Mouse (Mus musculus): ENCODE results near the gene Chia1. TPM values are rescaled to one million over a fixed set of nuclear protein-coding genes. Genes with fewer than 3 reads are reported as not detected.
"Not testable (repeated sequence)": the region's sequence is repeated elsewhere in the genome, so short reads cannot be mapped to it uniquely, and the experiment has no call there.

Gene Chia1
- polyA plus RNA-seq (2012), result not detected in 2 replicates

DNA sequence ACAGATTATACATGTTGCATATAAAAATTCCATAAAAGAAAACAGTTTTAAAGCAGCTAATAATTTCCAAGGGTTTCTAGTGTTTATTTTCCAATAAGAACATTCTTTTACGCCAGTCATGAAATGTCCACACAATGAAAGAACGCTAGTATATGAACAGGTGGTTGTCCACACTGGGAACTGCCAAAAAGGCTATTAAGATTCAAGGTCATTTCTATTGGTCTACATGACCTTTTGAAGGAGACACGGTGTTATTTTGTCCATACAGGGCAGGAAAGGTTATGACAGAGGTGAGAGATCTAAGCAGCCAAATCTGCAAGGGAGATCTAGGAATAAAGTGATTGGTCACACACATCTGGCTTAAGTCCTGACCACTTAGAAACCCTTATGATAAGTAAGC is at the start of gene Chia1:
Gene Chia1 (plus strand): TSS at position 301 of the 400 bp plus-strand sequence.
- Histone ChIP-seq H3K27me3 (ENCODE audit: control insufficient read depth) (no peaks in the 10 kb centered on the region), H3K9me3 (ENCODE audit: control insufficient read depth, low read length) (peaks cover 8% of the 10 kb centered on the region), H3K4me3 (replicated peaks) (no peak within 1 kb of the TSS), H3K36me3 (ENCODE audit: control insufficient read depth) (no peaks in the 10 kb centered on the region), H3K4me1 (ENCODE audit: control insufficient read depth) (no peaks in the 10 kb centered on the region)
- TF ChIP-seq GATA1 (IDR thresholded peaks at IDR 0.05; ENCODE audit: low read length) (no peak), TAL1 (IDR thresholded peaks at IDR 0.05; ENCODE audit: low read length) (no peak)

DNA sequence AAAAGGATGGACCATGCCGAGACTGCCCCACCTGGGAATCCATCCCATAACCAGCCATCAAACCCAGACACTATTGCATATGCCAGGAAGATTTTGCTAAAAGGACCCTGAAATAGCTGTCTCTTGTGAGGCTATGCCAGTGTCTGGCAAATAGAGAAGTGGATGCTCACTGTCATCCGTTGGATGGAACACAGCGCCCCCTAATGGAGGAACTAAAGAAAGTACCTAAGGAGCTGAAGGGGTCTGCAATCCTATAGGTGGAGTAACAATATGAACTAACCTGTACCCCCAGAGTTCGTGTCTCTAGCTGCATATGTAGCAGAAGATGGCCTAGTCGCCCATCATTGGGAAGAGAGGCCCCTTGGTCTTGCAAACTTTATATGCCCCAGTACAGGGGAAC is 45.3 kb upstream of the Chia1 start:
- H3K4me3 ChIP-seq (replicated peaks); H3K4me1 ChIP-seq (ENCODE audit: control insufficient read depth); H3K27me3 ChIP-seq (ENCODE audit: control insufficient read depth); H3K36me3 ChIP-seq (ENCODE audit: control insufficient read depth); H3K9me3 ChIP-seq (ENCODE audit: control insufficient read depth, low read length): not testable (repeated sequence)

DNA sequence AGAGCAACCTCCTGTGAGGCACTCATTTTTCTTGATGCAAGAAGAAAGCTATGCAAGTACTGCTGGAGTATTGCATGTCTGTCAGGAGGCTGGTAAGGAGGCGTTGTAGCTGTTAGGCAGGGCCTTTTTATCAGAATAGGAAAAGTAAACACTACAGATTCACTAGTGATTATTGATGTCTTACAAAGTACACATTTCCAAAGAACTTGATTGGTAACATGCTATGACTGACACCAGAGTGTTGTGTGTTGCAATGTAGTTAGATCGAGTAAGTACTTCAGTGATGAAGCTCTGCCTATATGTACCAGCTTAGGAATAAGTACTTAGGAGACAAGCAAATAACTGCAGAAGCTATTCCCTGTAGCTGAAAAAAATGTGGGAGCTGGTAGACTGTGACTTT is 42.0 kb upstream of the Chia1 start:
- Histone ChIP-seq H3K9me3 (ENCODE audit: control insufficient read depth, low read length) (no peaks in the 10 kb centered on the region), H3K36me3 (ENCODE audit: control insufficient read depth) (no peaks in the 10 kb centered on the region), H3K27me3 (ENCODE audit: control insufficient read depth) (no peaks in the 10 kb centered on the region), H3K4me3 (replicated peaks) (no peak overlapping the region), H3K4me1 (ENCODE audit: control insufficient read depth) (no peaks in the 10 kb centered on the region)
- TF ChIP-seq GATA1 (IDR thresholded peaks at IDR 0.05; ENCODE audit: low read length), result no peak
- TF ChIP-seq TAL1 (IDR thresholded peaks at IDR 0.05; ENCODE audit: low read length), result no peak

DNA sequence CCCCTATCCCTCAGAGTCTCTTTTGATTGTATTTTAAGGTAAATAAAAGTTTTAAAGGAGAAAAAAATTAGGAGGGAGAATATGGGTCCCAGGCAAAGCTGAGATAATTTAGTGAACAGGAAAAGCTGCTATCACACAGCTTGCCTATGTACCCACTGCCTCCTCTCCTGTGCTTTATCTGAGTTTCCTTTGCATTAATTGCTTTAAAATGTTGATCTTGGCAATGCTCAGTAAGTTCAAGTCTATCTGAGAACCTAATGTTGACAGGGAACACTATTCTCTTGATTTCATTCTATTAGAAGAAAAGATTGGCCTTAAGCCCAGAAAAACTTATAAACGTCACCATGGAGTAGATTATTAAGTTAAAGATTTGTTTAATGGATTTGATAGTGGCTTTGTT is 38.2 kb upstream of the Chia1 start:
- Histone ChIP-seq H3K27me3 (ENCODE audit: control insufficient read depth) (no peaks in the 10 kb centered on the region), H3K4me1 (ENCODE audit: control insufficient read depth) (no peaks in the 10 kb centered on the region)
- TF ChIP-seq GATA1 (IDR thresholded peaks at IDR 0.05; ENCODE audit: low read length) (no peak), TAL1 (IDR thresholded peaks at IDR 0.05; ENCODE audit: low read length) (no peak)

DNA sequence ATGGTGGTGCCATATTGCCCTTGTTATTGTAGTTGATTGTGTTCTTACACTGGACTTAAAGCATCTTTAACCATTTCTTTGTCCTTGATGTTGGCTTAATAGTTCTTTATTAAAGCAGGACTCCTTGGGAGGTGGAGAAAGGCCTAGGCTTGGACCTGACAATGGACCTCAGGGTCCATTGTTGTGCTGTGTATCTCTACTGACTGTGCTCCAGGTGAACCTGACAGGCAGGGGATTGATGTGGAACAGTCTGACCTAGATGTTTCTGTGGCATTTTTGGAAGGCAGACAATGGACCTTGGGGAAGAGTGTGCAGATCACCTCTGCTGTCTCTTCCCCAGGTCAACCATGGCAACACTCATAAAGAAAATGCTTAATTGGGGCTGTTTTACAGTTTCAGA is 14.0 kb downstream of the Chia1 start:
- Histone ChIP-seq H3K27me3 (ENCODE audit: control insufficient read depth) (no peaks in the 10 kb centered on the region), H3K9me3 (ENCODE audit: control insufficient read depth, low read length) (peaks cover 3% of the 10 kb centered on the region), H3K4me3 (replicated peaks) (no peak overlapping the region), H3K4me1 (ENCODE audit: control insufficient read depth) (no peaks in the 10 kb centered on the region), H3K36me3 (ENCODE audit: control insufficient read depth) (no peaks in the 10 kb centered on the region)
- no peak for TF ChIP-seq GATA1 (IDR thresholded peaks at IDR 0.05; ENCODE audit: low read length)
- TF ChIP-seq TAL1 (IDR thresholded peaks at IDR 0.05; ENCODE audit: low read length), result no peak

More for the DNA sequence above, 38.2 kb upstream of the Chia1 start:
- Histone ChIP-seq H3K9me3 (ENCODE audit: control insufficient read depth, low read length) (no peaks in the 10 kb centered on the region; the same call in 1 of the 2 replicates), H3K4me3 (replicated peaks) (no peak overlapping the region), H3K36me3 (ENCODE audit: control insufficient read depth) (no peaks in the 10 kb centered on the region)

DNA sequence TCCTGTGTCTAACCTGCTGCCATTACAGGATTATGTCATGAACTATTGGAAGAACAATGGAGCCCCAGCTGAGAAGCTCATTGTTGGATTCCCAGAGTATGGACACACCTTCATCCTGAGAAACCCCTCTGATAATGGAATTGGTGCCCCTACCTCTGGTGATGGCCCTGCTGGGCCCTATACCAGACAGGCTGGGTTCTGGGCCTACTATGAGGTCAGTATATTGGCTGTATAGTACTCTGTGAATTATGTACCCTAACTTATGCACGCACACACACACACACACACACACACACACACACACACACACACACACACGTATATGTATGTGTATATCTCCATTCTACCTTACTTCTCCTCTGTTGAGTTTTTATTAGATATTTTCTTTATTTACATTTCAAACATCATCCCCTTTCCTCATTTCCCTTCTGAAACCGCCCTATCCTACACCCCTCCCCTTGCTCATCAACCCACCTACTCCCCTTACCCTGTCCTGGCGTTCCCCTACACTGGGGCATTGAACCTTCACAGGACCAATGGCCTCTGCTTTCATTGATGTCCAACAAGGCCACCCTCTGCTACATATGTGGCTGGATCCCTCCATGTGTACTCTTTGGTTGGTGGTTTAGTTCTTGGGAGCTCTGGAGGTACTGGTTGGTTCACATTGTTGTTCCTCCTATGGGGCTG is 15.9 kb downstream of the Chia1 start:
- Histone ChIP-seq H3K4me1 (ENCODE audit: control insufficient read depth) (no peaks in the 10 kb centered on the region), H3K4me3 (replicated peaks) (no peak overlapping the region), H3K36me3 (ENCODE audit: control insufficient read depth) (no peaks in the 10 kb centered on the region), H3K27me3 (ENCODE audit: control insufficient read depth) (no peaks in the 10 kb centered on the region), H3K9me3 (ENCODE audit: control insufficient read depth, low read length) (peaks cover 3% of the 10 kb centered on the region)
- TF ChIP-seq TAL1 (IDR thresholded peaks at IDR 0.05; ENCODE audit: low read length), result no peak
- TF ChIP-seq GATA1 (IDR thresholded peaks at IDR 0.05; ENCODE audit: low read length), result no peak

DNA sequence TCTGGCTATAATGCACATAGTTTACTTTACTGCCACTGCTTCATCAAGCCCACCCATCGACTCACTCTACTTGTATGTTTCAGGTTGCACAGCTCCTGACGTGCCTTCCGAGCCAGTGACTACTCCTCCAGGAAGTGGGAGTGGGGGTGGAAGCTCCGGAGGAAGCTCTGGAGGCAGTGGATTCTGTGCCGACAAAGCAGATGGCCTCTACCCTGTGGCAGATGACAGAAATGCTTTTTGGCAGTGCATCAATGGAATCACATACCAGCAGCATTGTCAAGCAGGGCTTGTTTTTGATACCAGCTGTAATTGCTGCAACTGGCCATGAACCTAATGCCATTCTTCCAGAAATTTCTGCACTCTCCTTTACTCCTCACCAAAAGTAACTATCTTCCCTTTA is 18.7 kb downstream of the Chia1 start:
- no peaks in the 10 kb centered on the region for H3K27me3 ChIP-seq (ENCODE audit: control insufficient read depth)
- no peak overlapping the region for H3K4me3 ChIP-seq (replicated peaks)
- peaks cover 3% of the 10 kb centered on the region for H3K9me3 ChIP-seq (ENCODE audit: control insufficient read depth, low read length)
- TF ChIP-seq TAL1 (IDR thresholded peaks at IDR 0.05; ENCODE audit: low read length), result no peak
- no peak for TF ChIP-seq GATA1 (IDR thresholded peaks at IDR 0.05; ENCODE audit: low read length)
- no peaks in the 10 kb centered on the region for H3K4me1 ChIP-seq (ENCODE audit: control insufficient read depth)
- H3K36me3 ChIP-seq (ENCODE audit: control insufficient read depth), result no peaks in the 10 kb centered on the region

DNA sequence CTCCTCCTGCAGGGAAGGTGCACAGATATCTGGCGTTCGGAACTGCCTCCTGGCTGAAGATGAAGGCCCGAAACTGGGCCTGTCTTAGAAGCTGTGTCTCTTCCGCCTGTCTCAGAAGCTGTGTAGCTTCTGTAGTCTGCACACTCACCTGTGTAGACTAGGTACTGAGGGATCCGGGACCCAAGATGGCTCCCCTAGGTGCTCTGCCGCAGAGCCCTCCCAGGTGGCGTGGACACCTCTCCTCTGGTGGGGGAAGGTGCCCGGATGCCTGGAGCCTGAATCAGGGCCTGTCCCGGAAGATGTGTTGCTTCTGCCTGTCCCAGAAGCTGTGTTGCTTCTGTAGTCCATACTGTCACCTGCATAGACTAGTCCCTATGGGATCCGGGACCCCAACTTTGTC is 31.1 kb downstream of the Chia1 start:
- no peak for TF ChIP-seq GATA1 (IDR thresholded peaks at IDR 0.05; ENCODE audit: low read length)
- TF ChIP-seq TAL1 (IDR thresholded peaks at IDR 0.05; ENCODE audit: low read length), result no peak
- H3K4me1 ChIP-seq (ENCODE audit: control insufficient read depth), result no peaks in the 10 kb centered on the region
- no peaks in the 10 kb centered on the region for H3K27me3 ChIP-seq (ENCODE audit: control insufficient read depth)
- H3K9me3 ChIP-seq (ENCODE audit: control insufficient read depth, low read length), result peaks cover 21% of the 10 kb centered on the region
- no peak overlapping the region for H3K4me3 ChIP-seq (replicated peaks)
- H3K36me3 ChIP-seq (ENCODE audit: control insufficient read depth), result no peaks in the 10 kb centered on the region

DNA sequence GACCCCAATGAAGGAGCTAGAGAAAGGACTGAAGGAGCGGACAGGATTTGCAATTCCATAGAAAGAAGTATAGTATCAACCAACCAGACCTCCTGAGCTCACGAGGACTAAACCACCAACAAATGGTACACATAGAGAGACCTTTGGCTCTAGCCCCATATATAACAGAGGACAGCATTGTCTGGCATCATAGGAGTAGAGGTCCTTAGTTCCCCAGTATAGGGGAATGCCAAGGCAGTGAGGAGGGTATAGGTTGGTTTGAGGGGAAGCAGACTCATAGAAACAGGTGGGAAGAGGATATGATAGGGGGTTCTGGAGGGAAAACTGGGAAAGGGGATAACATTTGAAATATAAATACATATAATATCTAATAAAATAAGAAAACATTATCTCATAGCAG is 41.4 kb downstream of the Chia1 start:
- TF ChIP-seq TAL1 (IDR thresholded peaks at IDR 0.05; ENCODE audit: low read length) (no peak), GATA1 (IDR thresholded peaks at IDR 0.05; ENCODE audit: low read length) (no peak)
- H3K36me3 ChIP-seq (ENCODE audit: control insufficient read depth), result no peaks in the 10 kb centered on the region
- H3K4me1 ChIP-seq (ENCODE audit: control insufficient read depth), result no peaks in the 10 kb centered on the region

DNA sequence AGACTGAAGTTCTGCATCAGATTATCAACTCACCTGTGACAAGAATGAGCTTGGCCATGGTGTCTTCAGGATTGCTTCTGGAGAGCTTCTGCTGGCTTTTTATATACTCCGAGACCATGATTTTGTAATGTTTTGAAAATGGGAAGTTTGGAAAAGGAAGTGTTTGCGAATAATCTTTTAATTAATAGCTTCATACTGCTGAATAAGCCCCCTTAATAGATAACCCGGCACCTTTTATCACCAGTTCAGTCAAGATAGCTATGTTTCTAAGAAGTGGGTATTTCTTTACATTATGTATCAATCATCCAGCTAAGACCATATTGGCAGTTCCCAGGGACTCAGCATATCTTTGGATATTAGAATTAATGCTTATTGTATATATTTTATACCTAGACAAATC is 54.4 kb downstream of the Chia1 start, which contains the start of gene Chil3:
Gene Chil3 (minus strand): TSS at position 101 of the 400 bp plus-strand sequence.
- Histone ChIP-seq H3K4me3 (replicated peaks) (no peak within 1 kb of the TSS), H3K27me3 (ENCODE audit: control insufficient read depth) (no peaks in the 10 kb centered on the region), H3K4me1 (ENCODE audit: control insufficient read depth) (no peaks in the 10 kb centered on the region), H3K36me3 (ENCODE audit: control insufficient read depth) (no peaks in the 10 kb centered on the region), H3K9me3 (ENCODE audit: control insufficient read depth, low read length) (peaks cover 3% of the 10 kb centered on the region; the same call in 1 of the 2 replicates)
- TF ChIP-seq TAL1 (IDR thresholded peaks at IDR 0.05; ENCODE audit: low read length) (no peak), GATA1 (IDR thresholded peaks at IDR 0.05; ENCODE audit: low read length) (no peak)

More for the DNA sequence above, 41.4 kb downstream of the Chia1 start:
- H3K4me3 ChIP-seq (replicated peaks), result no peak overlapping the region
- no peaks in the 10 kb centered on the region for H3K27me3 ChIP-seq (ENCODE audit: control insufficient read depth)
- H3K9me3 ChIP-seq (ENCODE audit: control insufficient read depth, low read length), result no peaks in the 10 kb centered on the region

Data from erythroblast, embryonic 14.5 days (primary cell).